Mouse (Mus musculus): ENCODE results near the gene Akna. TPM values are rescaled to one million over a fixed set of nuclear protein-coding genes. Genes with fewer than 3 reads are reported as not detected.
A peak's percentile ranks its signal among the peaks of the same experiment; 100 is the strongest.

Akna gene
- total RNA-seq, 2 experiments from 2014 or later = 7.8 to 9.1 TPM

GRCm38 (mm10) chr4:63323275-63323815 is 79.8 kb downstream of the Akna start:
- DNase-seq (ENCODE audit: low spot score in 2 of 2) = no peak

GRCm38 (mm10) chr4:63319566-63319965 is 83.6 kb downstream of the Akna start:
- DNase-seq (ENCODE audit: low spot score in 2 of 2) = peak in 1 of 2 experiments; percentile 28

Other genes starting within 250 kb of the Akna start
- 100 to 1,000 TPM in 1 of 2 experiments, 10 to 100 TPM in 1; 10.4 to 267 TPM for gene Ambp, start 248.6 kb downstream of the Akna start, total RNA-seq (2021)
- 10 to 100 TPM in 1 of 2 experiments, under 1 TPM in 1; 0.17 to 21.6 TPM for gene Kif12, start 231.2 kb downstream of the Akna start, total RNA-seq (2021)
- gene Col27a1, start 189.3 kb downstream of the Akna start, total RNA-seq (2021) = 10 to 100 TPM; 17.2 to 20.8 TPM
- 1 to 10 TPM; 1.2 to 1.6 TPM for gene Orm1, start 58.8 kb downstream of the Akna start, total RNA-seq (2021)
- gene Orm3, start 47.2 kb downstream of the Akna start, total RNA-seq (2021) = 1 to 10 TPM; 1.5 to 2.1 TPM
- under 1 TPM in 1 of 2 experiments, not detected in 1; 0.59 TPM for gene Orm2, start 40.9 kb downstream of the Akna start, total RNA-seq (2021)
- gene Whrn, start 92.6 kb upstream of the Akna start, total RNA-seq (2021) = 10 to 100 TPM; 22.6 to 26.4 TPM
- 100 to 1,000 TPM; 148 TPM for gene Atp6v1g1, start 141.4 kb upstream of the Akna start, total RNA-seq (2021)
- gene Tmem268, start 155.4 kb upstream of the Akna start, total RNA-seq (2021) = 10 to 100 TPM; 10.8 to 14.2 TPM
- not detected for gene Gm11213, start 201.9 kb upstream of the Akna start, total RNA-seq (2021)
- not detected for gene Tex48, start 219.1 kb upstream of the Akna start, total RNA-seq (2021)